20 mouse cellular contexts compared by ENCODE assay signal in the genomic region with DNA sequence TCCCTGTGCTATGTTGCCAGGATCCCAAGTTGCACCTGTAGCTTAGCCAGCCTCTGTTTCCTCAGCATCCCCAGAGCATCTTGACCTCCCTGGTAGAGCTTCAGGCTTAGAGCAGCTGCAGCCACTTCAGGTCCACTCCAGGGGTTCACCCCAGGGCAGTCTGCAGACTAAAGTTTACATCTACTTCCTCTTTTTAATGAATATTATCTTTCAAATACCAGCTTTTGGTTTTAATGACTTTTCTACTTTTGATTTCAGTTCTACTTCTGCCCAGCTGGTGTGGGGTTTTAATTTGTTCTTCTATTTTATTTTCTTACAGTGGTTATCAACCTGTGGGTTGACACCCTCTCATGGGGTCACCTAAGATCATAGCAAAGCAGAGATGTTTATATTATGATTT.
DNase-seq lines count a peak whose midpoint lies in the region; ATAC-seq and TF ChIP-seq lines count a peak whose summit lies in the region.
"Had no signal": no experiment of that assay in that cellular context is flagged by ENCODE, and none has a peak within 500 bp of the region (broad histone marks: within the 10 kb centered on the region; RNA-seq: fewer than 3 reads in every experiment).

No protein-coding gene starts in this region.

- H3K4me1 ChIP-seq in MEL (ENCODE audit: control insufficient read depth in 1 of 2, insufficient read depth in 2 of 2, low read length in 2 of 2) = peaks cover 3 to 16% of the 10 kb centered on the region in 2 experiments

- no peaks in the 10 kb centered on the region for H3K79me2 ChIP-seq in MEL (ENCODE audit: control insufficient read depth, insufficient read depth, low read length, poor library complexity)

- DNase-seq in spleen, postnatal 36 days (ENCODE audit: low spot score in 2 of 2) = peak; percentile 36 to 40
- no peak for DNase-seq in spleen, postnatal 10 days (ENCODE audit: low spot score in 2 of 2)
- peak; percentile 50 for DNase-seq in MEL (ENCODE audit: low read depth, low spot score)
- DNase-seq in frontal cortex, postnatal 10 days (ENCODE audit: low spot score in 2 of 2) = no peak
- no peak for DNase-seq in heart, adult 8-10 months (ENCODE audit: low spot score)
- DNase-seq in heart, adult 18-20 months = no peak
- DNase-seq: adrenal gland, postnatal 10 days; cerebellum, adult 11 months; cerebellum, adult 8-10 months; cerebellum, postnatal 14 days; forebrain, postnatal 0 days; gastrocnemius, postnatal 36 days; heart, postnatal 4 days; kidney, adult 11 months had no signal

- H3K36me3 ChIP-seq in MEL (ENCODE audit: control insufficient read depth in 1 of 2, insufficient read depth in 2 of 2, low read length in 2 of 2) = peaks cover 0 to 8% of the 10 kb centered on the region in 2 experiments; a peak in 2 of 4 replicates
- H3K36me3 ChIP-seq: embryonic facial prominence, embryonic 10.5 days; heart, embryonic 13.5 days; hindbrain, embryonic 13.5 days had no signal

- no peak for TF ChIP-seq CTCF in MEL (IDR thresholded peaks at IDR 0.05 in 2 of 3, conservative IDR thresholded peaks at IDR 0.05 in 1 of 3; ENCODE audit: control insufficient read depth in 1 of 3, insufficient read depth in 1 of 3, low read depth in 2 of 3, low read length in 3 of 3, poor library complexity in 1 of 3, severe bottlenecking in 1 of 3)

- H3K4me3 ChIP-seq in MEL (ENCODE audit: control insufficient read depth in 1 of 2, insufficient read depth in 1 of 2, low read depth in 2 of 2, low read length in 2 of 2) = no peak overlapping the region
- H3K4me3 ChIP-seq: embryonic facial prominence, embryonic 10.5 days; forebrain, embryonic 13.5 days; heart, embryonic 13.5 days; hindbrain, embryonic 13.5 days had no signal

- H3K9me3 ChIP-seq in MEL (replicated peaks; ENCODE audit: insufficient read depth, low read length) = no peaks in the 10 kb centered on the region
- H3K9me3 ChIP-seq: embryonic facial prominence, embryonic 10.5 days; forebrain, embryonic 13.5 days; heart, embryonic 13.5 days; hindbrain, embryonic 13.5 days had no signal

- TF ChIP-seq EP300 in MEL (IDR thresholded peaks at IDR 0.05; ENCODE audit: low read depth in 1 of 2, low read length in 2 of 2) = peak; percentile 62 to 74

- no peak for TF ChIP-seq RAD21 in MEL (IDR thresholded peaks at IDR 0.05; ENCODE audit: low read depth, low read length)

- H3K27ac ChIP-seq in MEL (ENCODE audit: control insufficient read depth, low read depth, low read length) = no peak overlapping the region
- H3K27ac ChIP-seq: embryonic facial prominence, embryonic 10.5 days; forebrain, embryonic 13.5 days; heart, embryonic 13.5 days; hindbrain, embryonic 13.5 days; hindbrain, postnatal 0 days had no signal

- H3K27me3 ChIP-seq in MEL (ENCODE audit: control insufficient read depth in 1 of 2, insufficient read depth in 2 of 2, low read length in 2 of 2) = no peaks in the 10 kb centered on the region
- H3K27me3 ChIP-seq: forebrain, embryonic 13.5 days; heart, embryonic 13.5 days had no signal

- no peak overlapping the region for H3K9ac ChIP-seq in MEL (ENCODE audit: control insufficient read depth, low read depth, low read length, poor library complexity, severe bottlenecking)
- H3K9ac ChIP-seq: forebrain, embryonic 13.5 days; forebrain, postnatal 0 days; heart, embryonic 13.5 days; hindbrain, embryonic 13.5 days had no signal

- ATAC-seq in hematopoietic stem cell, adult 5-6 weeks (replicated peaks in 1 of 2; ENCODE audit: insufficient read depth in 1 of 2, low FRiP score in 2 of 2, low TSS enrichment in 1 of 2, low read depth in 1 of 2, poor library complexity in 2 of 2, severe bottlenecking in 2 of 2) = peak; percentile 46 to 60
- ATAC-seq: forebrain, embryonic 13.5 days; forebrain, postnatal 0 days; hindbrain, postnatal 0 days had no signal

- TF ChIP-seq POLR2A in MEL (IDR thresholded peaks at IDR 0.05; ENCODE audit: control insufficient read depth in 1 of 2, insufficient read depth in 1 of 2, low read depth in 1 of 2, low read length in 2 of 2, poor library complexity in 1 of 2) = no peak

TF ChIP-seq in MEL, 35 proteins besides CTCF, POLR2A, EP300 and RAD21:
- TF ChIP-seq TAL1 (IDR thresholded peaks at IDR 0.05; ENCODE audit: low read length) (peak; percentile 21; the same call in 1 of the 2 replicates), GATA1 (IDR thresholded peaks at IDR 0.05; ENCODE audit: low read depth, low read length) (peak; percentile 60), POLR2AphosphoS2 (IDR thresholded peaks at IDR 0.05; ENCODE audit: low read length) (no peak), TCF12 (IDR thresholded peaks at IDR 0.05; ENCODE audit: low read depth, low read length) (peak; percentile 49), GABPA (IDR thresholded peaks at IDR 0.05; ENCODE audit: low read depth, low read length) (no peak), MEF2A (IDR thresholded peaks at IDR 0.05; ENCODE audit: extremely low read depth, insufficient replicate concordance, low read depth, low read length, poor library complexity, severe bottlenecking) (no peak), RCOR1 (IDR thresholded peaks at IDR 0.05; ENCODE audit: low read depth, low read length) (peak; percentile 62; the same call in 1 of the 2 replicates), ETS1 (IDR thresholded peaks at IDR 0.05; ENCODE audit: low read depth, low read length) (peak; percentile 73), SMC3 (IDR thresholded peaks at IDR 0.05; ENCODE audit: low read depth, low read length) (0 out of 2 replicates have a peak, but pooled peaks have one; percentile 10)

Comparison
In these comparisons a context has a peak if more than half of its experiments do, and no peak if none do; other contexts are left out.
1. DNase-seq: peak in spleen, postnatal 36 days (2 of 2) and MEL (single experiment); none in spleen, postnatal 10 days (0 of 2), frontal cortex, postnatal 10 days (0 of 2), heart, adult 8-10 months (single experiment) and heart, adult 18-20 months (0 of 2).